Comparison of ENCODE assay signal across 10 mouse cellular contexts in genomic region chr10:84392723-84393081, GRCm38 (mm10). TPM values are rescaled to one million over a fixed set of nuclear protein-coding genes. Genes with fewer than 3 reads are reported as not detected.
DNase-seq lines count a peak whose midpoint lies in the region; ATAC-seq and TF ChIP-seq lines count a peak whose summit lies in the region.
"Had no signal": no experiment of that assay in that cellular context is flagged by ENCODE, and none has a peak within 500 bp of the region (broad histone marks: within the 10 kb centered on the region; RNA-seq: fewer than 3 reads in every experiment).

No protein-coding gene starts in this region.

- peaks cover 9% of the 10 kb centered on the region; the same call in 1 of the 2 replicates for H3K36me3 ChIP-seq in heart, embryonic 10.5 days
- H3K36me3 ChIP-seq in hindbrain, postnatal 0 days (ENCODE audit: insufficient read depth, low read length), result no peaks in the 10 kb centered on the region
- no peaks in the 10 kb centered on the region for H3K36me3 ChIP-seq in small intestine, adult 2 months (ENCODE audit: control insufficient read depth, insufficient read depth, low read length)

- peaks cover 88% of the 10 kb centered on the region for H3K4me1 ChIP-seq in heart, embryonic 10.5 days
- peaks cover 35% of the 10 kb centered on the region for H3K4me1 ChIP-seq in hindbrain, postnatal 0 days (ENCODE audit: insufficient read depth, low read length)
- H3K4me1 ChIP-seq in small intestine, adult 2 months (ENCODE audit: control insufficient read depth, insufficient read depth, insufficient read length, low read length), result peaks cover 5% of the 10 kb centered on the region; the same call in 1 of the 2 replicates

- H3K4me2 ChIP-seq in hindbrain, postnatal 0 days (ENCODE audit: low read depth, low read length), result no peak overlapping the region

- WGBS in heart, embryonic 10.5 days, result 85% methylated on average over 3 of the region's 3 CpGs
- 50% methylated on average over 3 of the region's 3 CpGs for WGBS in hindbrain, postnatal 0 days
- WGBS in small intestine, adult 2 months, result 80% methylated on average over 3 of the region's 3 CpGs

- DNase-seq in heart, embryonic 10.5 days (ENCODE audit: low spot score), result no peak
- DNase-seq in heart, postnatal 36 days, result no peak
- DNase-seq in right cerebral cortex, postnatal 10 days (ENCODE audit: low spot score in 2 of 2), result peak; percentile 59 to 80
- no peak for DNase-seq in right cerebral cortex, postnatal 4 days
- peak; percentile 63 for DNase-seq in hindbrain, postnatal 0 days (ENCODE audit: low spot score)
- no peak for DNase-seq in cerebellum, postnatal 36 days

- TF ChIP-seq POLR2A in small intestine, adult 2 months (IDR thresholded peaks at IDR 0.05; ENCODE audit: low read depth, low read length), result no peak

- no peak for TF ChIP-seq CTCF in hindbrain, postnatal 0 days (IDR thresholded peaks at IDR 0.05; ENCODE audit: low read depth)
- TF ChIP-seq CTCF in small intestine, adult 2 months (IDR thresholded peaks at IDR 0.05; ENCODE audit: extremely low read depth, insufficient read length, insufficient replicate concordance, low read depth, low read length), result no peak

- no peak overlapping the region for H3K9ac ChIP-seq in hindbrain, postnatal 0 days (replicated peaks; ENCODE audit: low read length)

- H3K4me3 ChIP-seq in heart, embryonic 10.5 days, result no peak overlapping the region; the same call in 1 of the 2 replicates
- H3K4me3 ChIP-seq in hindbrain, postnatal 0 days (ENCODE audit: low read length), result no peak overlapping the region
- no peak overlapping the region for H3K4me3 ChIP-seq in small intestine, adult 2 months (ENCODE audit: low read depth, low read length)
- H3K4me3 ChIP-seq: megakaryocyte, embryonic 14.5 days had no signal

- H3K27me3 ChIP-seq in heart, embryonic 10.5 days (ENCODE audit: insufficient read depth, poor library complexity, severe bottlenecking), result no peaks in the 10 kb centered on the region
- H3K27me3 ChIP-seq in hindbrain, postnatal 0 days (ENCODE audit: insufficient read depth, low read length), result no peaks in the 10 kb centered on the region
- H3K27me3 ChIP-seq in small intestine, adult 2 months (ENCODE audit: control insufficient read depth, insufficient read depth, low read length), result no peaks in the 10 kb centered on the region
- H3K27me3 ChIP-seq: CH12.LX had no signal

- ATAC-seq in hindbrain, postnatal 0 days, result peak; percentile 70
- no peak for ATAC-seq in granulocyte monocyte progenitor cell, adult 5-6 weeks (replicated peaks; ENCODE audit: poor library complexity, severe bottlenecking)

- H3K9me3 ChIP-seq in heart, embryonic 10.5 days, result no peaks in the 10 kb centered on the region
- no peaks in the 10 kb centered on the region for H3K9me3 ChIP-seq in hindbrain, postnatal 0 days (ENCODE audit: low read length)
- H3K9me3 ChIP-seq: megakaryocyte, embryonic 14.5 days had no signal

- peak overlapping the region; percentile 74 for H3K27ac ChIP-seq in heart, embryonic 10.5 days
- H3K27ac ChIP-seq in hindbrain, postnatal 0 days, result no peak overlapping the region; the same call in 1 of the 2 replicates
- H3K27ac ChIP-seq in small intestine, adult 2 months (ENCODE audit: insufficient read depth, low read depth, low read length), result peak overlapping the region; percentile 15; the same call in 1 of the 2 replicates

- intact Hi-C loops in heart, postnatal 36 days (cut with DNase I), result loop anchor here (2.0 kb wide), 1 partner anchor 46 kb away; no protein-coding TSS in a partner anchor

RNA-seq across cellular contexts. Expression of gene Nuak1, which starts 47.7 kb away (rescaled TPM):
- 1.8 and 1.9 TPM in 2 replicates for polyA plus RNA-seq in heart, embryonic 10.5 days (2016; fragmentation: Nextera tagmentation; extraction: Ambion mirVana)
- 10 to 100 TPM; 24.6 to 36.3 TPM for total RNA-seq in heart, postnatal 36 days (2021)
- total RNA-seq in hindbrain, postnatal 0 days (2014; rRNA removed), result 22.7 and 23.3 TPM in 2 replicates
- polyA plus RNA-seq in hindbrain, postnatal 0 days (2015; fragmentation: Nextera tagmentation; extraction: Ambion mirVana), result 3.0 and 3.1 TPM in 2 replicates
- 2.0 and 2.7 TPM in 2 replicates for polyA plus RNA-seq in small intestine, adult 2 months (2012; rRNA removed)
- 0.53 TPM in 1 of 2 replicates, not detected in the other for total RNA-seq in granulocyte monocyte progenitor cell, adult 5-6 weeks (2014; fragmentation: Nextera tagmentation)
- under 0.01 and 0.13 TPM in 2 replicates for total RNA-seq in granulocyte monocyte progenitor cell, adult 5-6 weeks (2017)

Comparison
In these comparisons a context has a peak if more than half of its experiments do, and no peak if none do; other contexts are left out.
1. DNase-seq: peak in right cerebral cortex, postnatal 10 days (2 of 2) and hindbrain, postnatal 0 days (single experiment); none in heart, embryonic 10.5 days (single experiment), heart, postnatal 36 days (0 of 2), right cerebral cortex, postnatal 4 days (single experiment) and cerebellum, postnatal 36 days (0 of 2).
2. RNA of gene Nuak1, which starts 47.7 kb away (total RNA-seq): 24.6 to 36.3 TPM in heart, postnatal 36 days and 22.7 to 23.3 TPM in hindbrain, postnatal 0 days; under 0.01 to 0.53 TPM in granulocyte monocyte progenitor cell, adult 5-6 weeks; every median in the first group is over 10 times any median in the second.